Mouse (Mus musculus) cerebral cortex, adult 2 months (tissue): ENCODE data around the gene D5Ertd579e.

Experiments used
- WGBS: fragments of 180-500 bp; shearing (Covaris S2); methylation state at CpG from one replicate; pipeline ENCODE4 v1.1.7; 2018; 5-methylcytosine and 5-hydroxymethylcytosine counted together

The D5Ertd579e gene

DNA sequence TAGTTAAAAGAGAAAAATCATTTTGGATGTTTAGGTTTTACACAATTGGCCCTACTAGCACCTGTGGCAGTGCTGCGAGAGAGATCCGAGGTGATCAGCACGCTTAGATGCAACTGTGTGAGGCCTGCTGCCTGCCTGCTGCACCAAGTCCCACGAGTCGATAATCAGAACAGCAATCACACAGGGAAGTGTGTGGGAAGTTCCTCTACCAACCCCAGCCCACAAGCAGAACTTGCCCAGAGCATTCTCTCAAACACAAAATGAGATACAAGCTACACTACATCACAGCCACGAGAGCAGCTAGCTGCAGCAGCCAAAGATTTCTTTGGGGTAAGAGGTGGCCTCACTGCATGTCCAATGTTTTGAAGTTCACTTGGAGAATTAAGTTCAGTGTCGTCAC is 94.3 kb downstream of the D5Ertd579e start:
- WGBS: 52% methylated on average over 7 of the region's 7 CpGs

GRCm38 (mm10) chr5:36598883-36599282 is 96.9 kb downstream of the D5Ertd579e start:
- 93% methylated on average over 1 of the region's 1 CpGs for WGBS

DNA sequence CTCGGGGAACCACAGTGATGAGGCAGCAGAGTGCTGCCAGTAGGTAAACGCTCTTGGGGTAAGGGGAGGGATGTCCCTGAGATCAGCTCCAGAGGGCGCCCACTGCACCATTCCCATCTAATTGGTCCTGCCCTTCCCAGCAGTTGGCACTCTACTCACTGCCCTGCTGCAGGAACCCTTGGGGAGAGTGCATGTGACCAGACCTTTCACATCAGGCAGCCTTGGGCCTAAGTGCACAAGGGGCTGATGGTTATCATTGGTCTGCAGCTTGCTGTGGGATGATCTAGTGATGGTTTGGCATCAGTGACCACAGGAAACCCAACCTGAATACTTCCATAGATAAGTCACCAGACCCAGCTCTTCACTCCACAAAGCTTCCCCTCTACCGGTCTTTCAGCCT is 98.2 kb downstream of the D5Ertd579e start:
- 41% methylated on average over 4 of the region's 4 CpGs for WGBS

DNA sequence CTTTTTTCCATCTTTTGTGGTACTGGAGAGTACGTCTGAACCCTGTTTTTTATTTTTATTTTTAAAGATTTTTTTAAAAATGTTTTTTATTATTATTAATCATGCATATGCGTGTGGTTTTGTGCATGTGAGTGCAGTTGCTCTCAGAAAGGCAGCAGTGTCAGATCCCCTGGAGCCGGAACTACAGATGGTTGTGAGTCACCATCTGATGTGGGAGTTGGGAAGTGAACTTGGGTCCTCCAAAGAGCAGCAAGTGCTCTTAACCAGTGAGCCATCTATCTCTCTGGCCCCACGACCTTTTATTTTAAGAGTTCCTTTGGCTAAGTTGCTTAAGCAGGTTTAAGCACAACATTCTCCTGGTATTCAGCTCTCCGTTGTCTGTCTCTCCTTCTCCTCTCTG is 99.6 kb downstream of the D5Ertd579e start:
- 47% methylated on average over 5 of the region's 5 CpGs for WGBS

DNA sequence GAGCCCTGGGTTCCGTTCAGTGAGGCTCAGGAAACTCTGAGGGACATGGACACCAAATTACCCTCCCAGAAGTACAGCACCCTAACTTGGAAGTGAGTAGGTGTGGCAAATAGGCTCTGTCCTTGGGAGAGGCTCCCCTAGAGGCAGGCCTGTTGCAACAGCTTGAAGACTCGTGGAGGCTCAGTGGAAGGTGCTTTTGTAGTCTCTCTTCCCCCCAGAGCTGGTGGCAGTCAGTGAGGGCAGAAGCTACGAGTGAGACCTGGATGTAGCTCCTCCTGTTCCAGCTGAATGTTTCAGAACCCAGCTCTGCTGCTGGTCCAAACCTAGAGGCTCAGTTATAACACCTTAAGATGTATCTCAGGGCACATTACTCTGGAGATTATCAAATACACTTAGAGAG is 100.7 kb downstream of the D5Ertd579e start:
- 27% methylated on average over 3 of the region's 3 CpGs for WGBS

- 59% methylated on average over 3 of the region's 3 CpGs for WGBS
Observed at GRCm38 (mm10) chr5:36594344-36594743, 101.5 kb downstream of the D5Ertd579e start.

DNA sequence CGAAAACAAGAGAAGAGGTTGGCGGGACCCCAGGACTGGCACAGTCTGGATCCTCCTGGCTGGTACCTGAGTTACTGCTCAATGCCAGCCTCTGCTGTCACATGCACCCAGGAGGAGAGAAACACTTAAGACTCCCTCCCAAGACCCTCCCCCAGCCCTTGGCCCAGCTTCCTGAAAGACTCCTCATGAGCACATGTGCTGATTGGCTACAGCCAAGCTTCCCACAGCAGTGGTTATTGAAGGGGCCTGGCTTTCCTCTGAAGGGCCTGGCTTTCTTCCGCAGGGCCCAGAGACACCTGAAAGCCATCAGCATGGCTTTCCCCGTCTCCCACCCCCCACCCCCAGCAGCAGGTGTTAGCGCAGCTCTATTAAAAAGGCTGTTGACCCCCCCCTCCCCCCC is 102.6 kb downstream of the D5Ertd579e start, which contains the start of gene Tbc1d14:
Gene Tbc1d14, minus strand, starts transcription at position 101 of the 400 bp plus-strand sequence.
- 87% methylated on average over 5 of the region's 5 CpGs for WGBS

DNA sequence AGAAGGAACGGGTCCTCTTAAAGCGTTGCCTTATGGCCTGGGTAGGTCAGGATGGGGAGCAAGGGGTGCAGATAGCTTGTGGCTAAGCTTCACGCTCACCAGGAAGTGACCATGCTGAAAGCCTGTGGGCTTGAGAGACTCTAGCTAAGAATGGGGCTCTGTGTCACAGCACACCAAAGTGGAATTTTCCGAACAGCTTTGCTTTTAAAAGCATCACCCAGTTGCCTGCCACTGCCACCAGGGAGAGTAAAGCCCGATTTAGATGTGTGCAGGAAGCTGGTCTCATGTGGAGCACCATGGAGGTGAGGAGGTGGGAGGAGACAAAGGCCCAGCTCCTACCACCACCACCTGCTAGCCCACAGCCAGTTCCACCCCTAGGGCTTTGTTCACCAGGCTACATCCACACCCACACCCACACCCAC is 105.3 kb downstream of the D5Ertd579e start:
- 37% methylated on average over 5 of the region's 5 CpGs for WGBS

- WGBS: 70% methylated on average over 6 of the region's 6 CpGs
Observed at GRCm38 (mm10) chr5:36584299-36584698, 111.5 kb downstream of the D5Ertd579e start.

- WGBS: 2% methylated on average over 54 of the region's 54 CpGs
Observed at GRCm38 (mm10) chr5:36581924-36582642, 113.7 kb downstream of the D5Ertd579e start.

DNA sequence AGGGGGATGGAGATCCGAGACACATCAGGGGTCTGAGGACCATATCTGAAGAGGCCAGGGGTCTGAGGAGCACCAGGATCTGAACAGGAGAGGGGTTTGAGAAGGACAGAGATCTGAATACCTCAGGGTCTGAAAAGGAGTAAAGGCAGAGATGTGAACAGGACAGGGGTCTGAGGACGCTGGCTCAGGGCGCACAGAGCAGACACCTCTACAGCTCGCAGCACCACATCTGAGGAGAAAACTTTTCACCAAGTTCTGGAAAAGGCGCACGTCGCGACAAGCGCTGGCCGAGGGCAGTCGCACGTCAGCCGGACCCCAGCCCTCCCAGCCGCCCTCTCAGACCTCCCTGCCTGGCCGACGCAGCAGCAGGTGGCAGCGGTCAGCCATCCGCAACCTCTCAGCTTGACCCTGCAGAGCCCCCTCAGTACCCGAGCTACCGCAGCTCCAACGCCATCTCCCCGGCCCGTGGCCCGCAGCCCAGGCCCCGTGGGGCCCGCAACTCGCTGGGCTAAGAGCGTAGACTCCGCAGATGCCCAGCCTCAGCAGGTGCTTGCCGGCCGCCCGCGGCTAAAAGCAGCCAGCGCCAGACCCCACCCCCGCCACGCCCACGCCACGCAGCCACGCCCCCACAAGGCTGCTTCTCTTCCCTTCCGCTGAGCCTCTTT is 114.4 kb downstream of the D5Ertd579e start:
- WGBS: 2% methylated on average over 40 of the region's 40 CpGs

DNA sequence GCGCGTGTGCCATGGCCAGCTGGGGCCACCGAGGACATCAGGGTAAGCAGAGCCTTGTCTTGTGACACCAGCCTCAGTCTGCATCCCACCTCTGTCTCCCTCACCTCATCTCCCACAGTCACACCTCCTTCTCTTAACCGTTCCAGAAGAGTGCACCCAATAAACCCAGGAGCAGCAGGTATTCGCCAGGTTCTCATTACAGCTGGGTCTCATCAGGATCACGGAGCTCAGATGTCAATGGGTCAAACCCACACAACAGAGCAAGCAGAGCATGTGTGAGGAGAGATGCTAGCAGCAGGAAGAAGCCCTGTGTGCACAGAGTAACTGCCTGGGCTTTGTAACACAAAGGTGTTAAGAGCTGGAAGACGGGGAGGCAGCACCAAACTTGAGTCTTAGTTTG is 115.9 kb downstream of the D5Ertd579e start:
- WGBS: 75% methylated on average over 7 of the region's 7 CpGs

DNA sequence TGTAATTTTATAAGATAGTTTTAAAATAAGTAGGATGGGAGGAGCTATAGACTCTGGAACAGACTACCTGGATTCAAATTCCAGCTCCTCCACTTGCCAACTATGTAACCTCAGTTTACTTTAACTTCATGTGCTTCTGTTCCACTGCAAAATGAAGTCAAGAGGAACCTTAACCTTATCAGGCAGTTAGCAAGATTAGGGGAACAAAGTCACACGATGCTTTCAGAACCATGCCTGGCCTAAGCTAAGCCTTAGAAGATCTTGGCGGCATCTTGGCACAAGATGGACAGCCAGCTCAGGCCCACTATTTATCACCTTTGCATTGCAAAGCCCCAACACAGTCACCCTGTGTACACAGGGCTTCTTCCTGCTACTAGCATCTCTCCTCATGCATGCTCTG is 116.8 kb downstream of the D5Ertd579e start:
- 92% methylated on average over 2 of the region's 2 CpGs for WGBS

- WGBS: 82% methylated on average over 3 of the region's 3 CpGs
Observed at GRCm38 (mm10) chr5:36576457-36576856, 119.4 kb downstream of the D5Ertd579e start.

- WGBS: 48% methylated on average over 1 of the region's 1 CpGs
Observed at GRCm38 (mm10) chr5:36575745-36576144, 120.1 kb downstream of the D5Ertd579e start.

GRCm38 (mm10) chr5:36575227-36575626 is 120.6 kb downstream of the D5Ertd579e start:
- 53% methylated on average over 3 of the region's 3 CpGs for WGBS

GRCm38 (mm10) chr5:36574147-36574870 is 121.5 kb downstream of the D5Ertd579e start:
- 41% methylated on average over 8 of the region's 8 CpGs for WGBS

DNA sequence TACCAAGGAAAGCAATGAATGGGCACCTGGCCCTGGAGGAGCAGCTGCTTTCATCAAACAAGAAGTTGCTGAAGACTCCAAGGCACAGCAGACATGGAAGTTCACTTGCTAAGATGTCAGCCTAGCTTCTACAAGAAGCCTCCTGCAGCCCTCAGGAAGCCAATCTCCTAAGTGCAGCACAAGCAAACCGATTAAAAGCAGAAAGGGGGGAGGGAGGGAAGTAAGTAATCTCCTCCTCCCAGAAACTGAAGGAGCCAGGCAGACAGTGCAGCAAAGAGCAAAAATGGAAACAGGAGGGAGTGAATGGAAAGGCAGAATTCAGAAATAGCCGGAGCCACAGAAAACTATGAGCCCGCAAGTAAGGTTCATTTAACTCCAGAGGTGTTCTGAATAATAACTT is 122.5 kb downstream of the D5Ertd579e start:
- WGBS: 30% methylated on average over 3 of the region's 3 CpGs

DNA sequence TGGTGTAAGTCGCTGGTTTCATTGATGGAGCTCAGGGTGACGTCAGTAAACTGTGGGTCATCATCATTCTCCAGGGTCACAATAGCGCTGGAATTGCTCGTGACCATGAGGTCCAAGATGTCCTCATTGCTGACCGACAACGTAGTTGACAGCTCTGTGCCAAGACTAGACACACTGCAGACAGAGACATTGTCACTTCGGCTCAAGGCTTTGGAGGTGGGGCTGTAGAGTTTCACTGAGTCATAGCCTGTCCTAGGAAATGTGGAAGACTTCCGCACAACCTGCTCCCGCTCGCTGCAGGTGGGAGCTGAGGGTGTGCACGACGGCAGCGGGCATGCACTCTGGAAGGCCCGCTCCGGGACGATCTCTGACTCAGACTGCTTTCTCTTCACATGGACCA is 124.5 kb downstream of the D5Ertd579e start:
- 93% methylated on average over 16 of the region's 16 CpGs for WGBS

- WGBS: 82% methylated on average over 4 of the region's 4 CpGs
Observed at GRCm38 (mm10) chr5:36570546-36571245, 125.1 kb downstream of the D5Ertd579e start.

DNA sequence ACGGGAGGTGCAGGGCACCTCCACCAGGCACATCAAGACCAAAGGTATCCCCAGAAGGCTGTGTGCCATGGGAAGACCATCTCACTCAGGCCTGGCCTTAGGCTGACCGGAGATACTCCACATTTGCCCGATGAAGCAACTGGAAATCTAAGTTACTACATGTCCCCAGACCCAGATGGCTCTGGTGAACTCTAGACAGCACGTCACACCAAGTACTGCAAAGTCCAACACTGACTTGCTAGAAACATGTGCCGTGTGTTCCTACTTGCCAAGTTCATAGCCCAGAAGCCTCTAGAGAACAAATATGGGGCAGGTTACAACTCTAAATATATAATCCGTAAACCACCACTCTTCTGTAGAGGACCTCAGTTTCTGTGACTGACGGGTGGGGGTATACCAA is 125.7 kb downstream of the D5Ertd579e start:
- WGBS: over 99% methylated on average over 7 of the region's 7 CpGs

- WGBS: 91% methylated on average over 4 of the region's 4 CpGs
Observed at GRCm38 (mm10) chr5:36568118-36568517, 127.7 kb downstream of the D5Ertd579e start.
